Mouse (Mus musculus) lung, postnatal 0 days (tissue): ENCODE data around the gene Ear14.
"Not testable (repeated sequence)": the region's sequence is repeated elsewhere in the genome, so short reads cannot be mapped to it uniquely, and the experiment has no call there.

ENCODE experiments used
- CTCF ChIP-seq: IDR thresholded peaks from 2 replicates; pipeline ENCODE4 v1.5.1; 2016; ENCODE audit warnings: antibody characterized with exemption, mild to moderate bottlenecking
- EP300 ChIP-seq: IDR thresholded peaks from 2 replicates; pipeline ENCODE4 v1.6.1; 2016; ENCODE audit warnings: antibody characterized with exemption, mild to moderate bottlenecking, control low read depth

DNA sequence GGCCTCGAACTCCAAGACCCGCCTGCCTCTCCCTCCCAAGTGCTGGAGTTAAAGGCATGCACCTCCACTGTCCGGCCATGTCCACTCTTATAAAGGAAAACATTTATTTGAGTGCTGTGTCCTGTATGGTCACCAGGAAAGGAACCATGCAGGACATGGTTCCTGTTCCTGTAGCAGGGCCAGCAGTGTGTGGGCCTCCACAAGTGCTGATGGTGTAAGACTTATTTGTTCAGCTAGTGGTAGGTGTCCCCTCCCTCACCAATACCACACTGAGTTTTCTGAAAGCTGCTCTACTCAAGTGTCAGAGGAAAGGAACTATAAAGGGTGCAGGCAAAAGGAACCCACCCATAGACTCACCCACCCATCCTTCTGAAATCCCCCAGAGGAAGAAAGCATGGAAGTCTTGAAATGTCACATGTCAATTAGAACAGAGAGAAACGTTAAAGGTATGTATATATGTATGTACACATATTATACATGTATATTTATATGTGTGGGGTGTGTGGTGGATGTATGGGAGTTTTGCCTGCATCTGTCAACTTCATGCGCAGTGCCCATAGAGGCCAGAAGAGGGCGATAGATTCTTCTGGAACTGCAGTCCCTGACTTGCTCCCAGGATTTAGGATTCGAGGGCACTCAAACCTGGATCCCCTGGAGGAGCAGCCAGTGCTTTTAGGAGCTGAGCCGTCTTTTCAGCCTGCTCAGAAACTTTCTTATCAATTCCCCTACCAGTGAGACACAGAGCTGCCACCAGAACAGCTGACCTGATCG, 30.9 kb upstream of the Ear14 start:
- TF ChIP-seq CTCF, result peak; percentile 75
- not testable (repeated sequence) for TF ChIP-seq EP300
